Mouse (Mus musculus) spleen, adult 10 weeks (tissue): ENCODE results near the gene Slc2a9. TPM values are rescaled to one million over a fixed set of nuclear protein-coding genes. Genes with fewer than 3 reads are reported as not detected.

Experiments used
- polyA plus RNA-seq: library from polyadenylated mRNA; stranded (reverse); fragments of 350-450 nt; fragmentation: Illumina TruSeq; extraction: RNeasy Lipid Tissue Mini Kit (QIAGEN cat#74804); gene quantifications from one replicate; pipeline ENCODE4 v1.2.3, GENCODE M21; 2015; ENCODE audit warnings: low replicate concordance; ENCODE audit not compliant: insufficient read depth

Slc2a9 gene
- polyA plus RNA-seq, result 9.3 TPM

GRCm38 (mm10) chr5:38502992-38503391 lies at the start of gene Slc2a9:
Gene Slc2a9 (minus strand): TSS chr5:38503143.

DNA sequence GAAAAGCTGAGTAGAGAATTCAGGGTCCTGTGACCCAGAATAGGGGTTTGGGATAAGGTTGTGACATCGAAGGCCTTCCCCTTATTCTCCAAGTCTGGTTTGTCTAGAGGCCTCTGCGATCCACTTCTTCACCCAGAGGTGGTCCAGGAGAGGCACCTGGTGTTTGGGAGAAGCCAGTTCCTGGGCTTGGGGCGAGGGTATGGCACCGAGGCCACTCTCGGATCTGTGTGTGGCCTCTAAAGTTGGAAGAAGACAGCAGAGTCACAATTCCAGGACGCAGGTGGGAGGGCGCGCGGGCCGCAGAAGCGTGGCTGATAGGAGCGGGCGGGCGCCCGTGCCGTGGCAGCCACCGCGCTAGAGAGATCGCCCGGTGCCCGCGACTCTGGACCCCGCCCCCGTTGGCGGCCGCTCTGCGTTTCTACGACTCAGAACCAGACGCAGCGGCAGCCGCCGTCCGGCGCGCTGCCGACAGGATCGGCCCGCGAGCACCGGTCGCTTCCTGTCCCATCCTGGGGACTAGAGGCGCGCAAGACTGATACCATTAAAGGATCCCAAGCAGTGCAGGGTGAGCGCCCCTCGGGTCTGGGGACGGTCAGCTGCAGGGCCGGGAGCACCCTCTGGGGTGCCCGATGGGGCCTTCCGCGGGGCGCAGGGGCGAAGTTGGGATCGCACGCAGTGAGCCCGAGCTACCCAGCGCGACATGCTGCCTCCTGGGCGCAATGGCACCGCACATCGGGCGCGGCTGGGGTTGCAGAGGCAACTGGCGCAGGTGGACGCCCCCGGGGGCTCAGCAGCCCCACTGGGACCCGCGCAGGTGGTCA lies 183.8 kb downstream of the Slc2a9 start, which contains the start of gene Drd5:
Drd5 (plus strand) TSS at position 402 of the 821 bp plus-strand sequence.

Other genes starting within 250 kb of the Slc2a9 start
- 76.5 TPM for gene Tmem128, start 243.0 kb downstream of the Slc2a9 start, polyA plus RNA-seq
- not detected for gene Otop1, start 227.2 kb downstream of the Slc2a9 start, polyA plus RNA-seq
- gene Drd5, start 183.8 kb downstream of the Slc2a9 start, polyA plus RNA-seq, result 1.0 TPM
- gene Wdr1, start 60.1 kb upstream of the Slc2a9 start, polyA plus RNA-seq, result 273 TPM
- gene Zfp518b, start 181.7 kb upstream of the Slc2a9 start, polyA plus RNA-seq, result 2.4 TPM